Mouse (Mus musculus): ENCODE results near the gene Bpifb5.

GRCm38 (mm10) chr2:154240771-154241170, 17.2 kb downstream of the Bpifb5 start:
- no peak for TF ChIP-seq CTCF (IDR thresholded peaks at IDR 0.05; ENCODE audit: extremely low read depth, insufficient read length, insufficient replicate concordance, low read depth, low read length)
- TF ChIP-seq POLR2A (IDR thresholded peaks at IDR 0.05; ENCODE audit: low read depth, low read length), result no peak

All from small intestine, adult 2 months (tissue).